Mouse (Mus musculus): ENCODE measurements around the gene Pdxdc1. TPM values are rescaled to one million over a fixed set of nuclear protein-coding genes. Genes with fewer than 3 reads are reported as not detected.
"Not testable (repeated sequence)": the region's sequence is repeated elsewhere in the genome, so short reads cannot be mapped to it uniquely, and the experiment has no call there.

The Pdxdc1 gene
- polyA plus RNA-seq, 1 experiment, result 93.5 TPM

DNA sequence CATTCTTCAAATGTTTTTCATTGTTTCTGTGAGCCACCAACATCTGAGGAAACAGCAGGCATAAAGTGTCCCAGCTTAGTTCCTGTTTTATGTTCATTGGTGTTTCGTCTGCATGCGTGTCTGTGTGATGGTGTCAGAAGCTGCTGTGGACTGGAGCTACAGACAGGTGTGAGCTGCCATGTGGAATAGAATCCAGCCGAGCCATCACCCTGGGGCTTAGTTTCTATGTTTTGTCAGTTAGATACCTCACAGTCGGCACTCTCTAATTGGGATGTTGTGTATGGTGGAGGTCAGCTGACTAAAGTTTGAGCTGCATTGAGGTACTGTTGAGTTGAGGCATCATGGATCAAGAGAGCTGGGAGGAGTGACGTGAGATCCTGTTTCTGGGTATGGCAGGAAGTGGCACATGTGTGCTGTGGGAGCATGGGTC, 106.2 kb downstream of the Pdxdc1 start:
- TF ChIP-seq CTCF (IDR thresholded peaks at IDR 0.05; ENCODE audit: low read depth, low read length), result no peak
- TF ChIP-seq POLR2A (IDR thresholded peaks at IDR 0.05; ENCODE audit: borderline replicate concordance, low read depth, low read length), result no peak
- Histone ChIP-seq H3K4me3 (ENCODE audit: insufficient read depth, low read length) (no peak overlapping the region), H3K4me1 (ENCODE audit: control insufficient read depth, insufficient read depth, low read length) (peaks cover 8% of the 10 kb centered on the region), H3K27ac (ENCODE audit: insufficient read depth, low read depth, low read length) (no peak overlapping the region)

DNA sequence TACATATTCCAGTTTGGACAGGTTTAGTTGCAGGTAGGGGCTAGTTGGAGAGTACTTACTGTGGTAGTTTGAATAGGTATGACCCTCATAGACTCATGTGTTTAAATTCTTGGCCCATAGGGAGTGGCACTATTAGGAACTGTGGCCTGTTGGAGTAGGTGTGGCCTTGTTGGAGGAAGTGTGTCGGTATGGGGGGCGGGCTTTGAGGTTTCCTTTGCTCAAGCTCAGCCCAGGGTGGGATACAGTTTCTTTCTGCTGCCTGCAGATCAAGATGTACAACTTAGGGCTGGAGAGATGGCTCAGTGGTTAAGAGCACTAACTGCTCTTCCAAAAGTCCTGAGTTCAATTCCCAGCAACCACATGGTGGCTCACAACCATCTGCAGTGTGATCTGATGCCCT, 109.5 kb downstream of the Pdxdc1 start:
- H3K4me1 ChIP-seq (ENCODE audit: control insufficient read depth, insufficient read depth, low read length); H3K4me3 ChIP-seq (ENCODE audit: insufficient read depth, low read length); H3K27ac ChIP-seq (ENCODE audit: insufficient read depth, low read depth, low read length): not testable (repeated sequence)

- Histone ChIP-seq H3K27ac (ENCODE audit: insufficient read depth, low read depth, low read length) (no peak overlapping the region), H3K4me3 (ENCODE audit: insufficient read depth, low read length) (no peak overlapping the region), H3K4me1 (ENCODE audit: control insufficient read depth, insufficient read depth, low read length) (peaks cover 8% of the 10 kb centered on the region)
- TF ChIP-seq CTCF (IDR thresholded peaks at IDR 0.05; ENCODE audit: low read depth, low read length) (no peak), POLR2A (IDR thresholded peaks at IDR 0.05; ENCODE audit: borderline replicate concordance, low read depth, low read length) (no peak)
Observed at GRCm38 (mm10) chr16:13785932-13786331, 117.0 kb downstream of the Pdxdc1 start.

Other genes with a start within 250 kb of the Pdxdc1 start
- 11.6 and 14.7 TPM in 2 replicates for gene Parn, start 235.0 kb downstream of the Pdxdc1 start, polyA plus RNA-seq (2012; ENCODE audit: insufficient read depth, insufficient read length, missing spikeins)
- 37.5 and 51.0 TPM in 2 replicates for gene Bfar, start 231.3 kb downstream of the Pdxdc1 start, polyA plus RNA-seq (2012; ENCODE audit: insufficient read depth, insufficient read length, missing spikeins)
- gene 3110001I22Rik, start 231.2 kb downstream of the Pdxdc1 start, polyA plus RNA-seq (2012; ENCODE audit: insufficient read depth, insufficient read length, missing spikeins), result 3.6 TPM in 2 replicates
- gene Pla2g10, start 172.1 kb downstream of the Pdxdc1 start, polyA plus RNA-seq (2012; ENCODE audit: insufficient read depth, insufficient read length, missing spikeins), result not detected in 2 replicates
- 14.4 and 16.7 TPM in 2 replicates for gene Rrn3, start 122.4 kb downstream of the Pdxdc1 start, polyA plus RNA-seq (2012; ENCODE audit: insufficient read depth, insufficient read length, missing spikeins)
- 81.3 and 90.9 TPM in 2 replicates for gene Ntan1, start 84.3 kb downstream of the Pdxdc1 start, polyA plus RNA-seq (2012; ENCODE audit: insufficient read depth, insufficient read length, missing spikeins)
- gene Mpv17l, start within 50 bp of the Pdxdc1 start, polyA plus RNA-seq (2012; ENCODE audit: insufficient read depth, insufficient read length, missing spikeins), result 4.8 and 5.8 TPM in 2 replicates
- not detected in 2 replicates for gene 2900011O08Rik, start 83.5 kb upstream of the Pdxdc1 start, polyA plus RNA-seq (2012; ENCODE audit: insufficient read depth, insufficient read length, missing spikeins)
- gene Ifitm7, start 83.8 kb upstream of the Pdxdc1 start, polyA plus RNA-seq (2012; ENCODE audit: insufficient read depth, insufficient read length, missing spikeins), result not detected in 2 replicates

Data from bone marrow macrophage, adult 2 months (primary cell).